Mouse (Mus musculus): ENCODE results near the gene Ascl4. TPM values are rescaled to one million over a fixed set of nuclear protein-coding genes. Genes with fewer than 3 reads are reported as not detected.
A peak's percentile ranks its signal among the peaks of the same experiment; 100 is the strongest.

Ascl4 gene
- total and polyA plus RNA-seq, 2 experiments from 2014 or later = 0.24 to 0.34 TPM

DNA sequence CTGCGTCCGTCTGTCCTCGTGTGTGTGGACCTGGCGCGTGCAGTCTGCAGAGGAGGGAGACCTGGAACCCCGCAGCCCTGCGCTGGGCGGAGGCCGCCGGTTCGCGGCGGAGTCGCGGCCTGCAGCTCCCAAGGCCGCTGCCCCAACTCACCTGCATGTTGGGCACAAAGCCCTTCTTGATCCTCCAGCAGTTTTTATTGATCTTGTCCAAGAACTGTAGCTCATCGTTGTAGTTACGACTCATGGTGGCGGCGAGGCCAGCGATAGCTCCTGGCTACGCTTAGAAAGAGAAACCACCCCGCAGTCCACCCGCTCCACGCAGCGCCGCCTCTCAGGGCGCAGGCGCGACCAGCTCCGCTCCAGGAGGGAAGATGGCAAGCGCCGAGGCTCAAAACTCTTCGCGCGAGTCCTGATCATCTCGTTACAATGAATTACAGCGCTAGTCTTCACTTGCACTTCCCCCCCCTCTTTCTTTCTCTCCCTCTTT is 30.0 kb downstream of the Ascl4 start, which contains the start of gene Rtcb:
Rtcb (minus strand) TSS at position 360 of the 487 bp plus-strand sequence.
- H3K36me3 ChIP-seq (ENCODE audit: insufficient read depth) = peaks cover 25% of the 10 kb centered on the region
- H3K27me3 ChIP-seq (ENCODE audit: insufficient read depth, low read length) = no peaks in the 10 kb centered on the region
- peak; percentile 96 for ATAC-seq
- no peak for TF ChIP-seq CTCF (IDR thresholded peaks at IDR 0.05; ENCODE audit: low read depth)
- H3K4me3 ChIP-seq (ENCODE audit: low read depth, low read length) = peak within 1 kb of the TSS; percentile 99
- WGBS = 2% methylated on average over 38 of the region's 38 CpGs
- 0 out of 2 replicates have a peak, but pooled peaks cover 4% of the 10 kb centered on the region for H3K4me1 ChIP-seq (ENCODE audit: insufficient read depth)
- peak; percentile 98 for DNase-seq
- H3K27ac ChIP-seq (ENCODE audit: low read depth, low read length) = peak within 1 kb of the TSS; percentile 80
- peak within 1 kb of the TSS; percentile 80 for H3K4me2 ChIP-seq (ENCODE audit: low read depth)
- H3K9ac ChIP-seq = peak within 1 kb of the TSS; percentile 83
- H3K9me3 ChIP-seq (ENCODE audit: low read length) = no peaks in the 10 kb centered on the region

DNA sequence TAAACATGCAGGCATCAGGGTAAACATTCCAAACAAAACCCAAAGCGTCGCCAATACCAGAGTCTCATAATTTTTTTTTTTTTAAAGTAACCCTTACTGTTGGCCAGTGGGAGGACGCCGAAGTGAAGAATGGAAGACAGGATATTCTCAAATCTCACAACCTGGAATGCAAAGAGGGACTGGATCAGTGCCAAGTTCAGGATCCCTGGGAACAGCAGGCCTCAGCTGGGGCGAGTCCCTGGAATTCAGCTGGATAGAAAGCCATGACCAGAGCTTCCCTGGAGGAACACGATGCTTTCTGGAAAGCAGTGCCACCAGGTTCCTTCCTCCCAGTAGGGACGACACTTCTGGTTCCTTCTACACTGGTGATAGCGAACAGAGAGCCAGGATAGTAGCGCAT is 35.4 kb downstream of the Ascl4 start:
- WGBS = 73% methylated on average over 9 of the region's 9 CpGs
- no peak for TF ChIP-seq CTCF (IDR thresholded peaks at IDR 0.05; ENCODE audit: low read depth)

DNA sequence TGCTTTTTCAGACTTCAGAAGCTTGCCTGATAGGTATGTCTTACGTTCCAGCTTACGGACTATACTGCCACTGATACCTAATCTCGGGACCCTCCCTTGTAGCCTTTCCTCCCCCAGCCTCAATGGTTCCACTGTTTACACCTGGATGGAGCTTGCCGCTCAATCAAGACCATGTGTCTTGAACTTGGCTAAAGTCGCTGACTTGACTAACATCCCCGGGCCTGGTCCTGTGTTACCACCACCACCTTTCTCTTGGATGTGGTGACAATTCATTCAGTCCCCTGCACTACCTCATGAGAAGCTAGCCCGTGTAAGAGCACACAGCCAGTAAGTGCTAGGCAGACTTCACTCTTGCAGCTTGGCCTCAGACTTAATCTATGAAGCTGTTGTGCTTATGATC is 36.8 kb downstream of the Ascl4 start:
- Histone ChIP-seq H3K27me3 (ENCODE audit: insufficient read depth, low read length) (no peaks in the 10 kb centered on the region), H3K4me2 (ENCODE audit: low read depth) (no peak overlapping the region), H3K9me3 (ENCODE audit: low read length) (no peaks in the 10 kb centered on the region), H3K4me3 (ENCODE audit: low read depth, low read length) (no peak overlapping the region), H3K27ac (ENCODE audit: low read depth, low read length) (no peak overlapping the region), H3K36me3 (ENCODE audit: insufficient read depth) (no peaks in the 10 kb centered on the region), H3K4me1 (ENCODE audit: insufficient read depth) (no peaks in the 10 kb centered on the region), H3K9ac (no peak overlapping the region)
- no peak for DNase-seq
- no peak for ATAC-seq
- WGBS = 86% methylated on average over 7 of the region's 7 CpGs
- TF ChIP-seq CTCF (IDR thresholded peaks at IDR 0.05; ENCODE audit: low read depth) = no peak

More for the DNA sequence above, 35.4 kb downstream of the Ascl4 start:
- Histone ChIP-seq H3K27ac (ENCODE audit: low read depth, low read length) (no peak overlapping the region), H3K4me2 (ENCODE audit: low read depth) (no peak overlapping the region), H3K36me3 (ENCODE audit: insufficient read depth) (no peaks in the 10 kb centered on the region), H3K27me3 (ENCODE audit: insufficient read depth, low read length) (no peaks in the 10 kb centered on the region), H3K4me3 (ENCODE audit: low read depth, low read length) (no peak overlapping the region), H3K9ac (no peak overlapping the region), H3K9me3 (ENCODE audit: low read length) (no peaks in the 10 kb centered on the region), H3K4me1 (ENCODE audit: insufficient read depth) (no peaks in the 10 kb centered on the region)
- ATAC-seq (no peak), DNase-seq (no peak)

DNA sequence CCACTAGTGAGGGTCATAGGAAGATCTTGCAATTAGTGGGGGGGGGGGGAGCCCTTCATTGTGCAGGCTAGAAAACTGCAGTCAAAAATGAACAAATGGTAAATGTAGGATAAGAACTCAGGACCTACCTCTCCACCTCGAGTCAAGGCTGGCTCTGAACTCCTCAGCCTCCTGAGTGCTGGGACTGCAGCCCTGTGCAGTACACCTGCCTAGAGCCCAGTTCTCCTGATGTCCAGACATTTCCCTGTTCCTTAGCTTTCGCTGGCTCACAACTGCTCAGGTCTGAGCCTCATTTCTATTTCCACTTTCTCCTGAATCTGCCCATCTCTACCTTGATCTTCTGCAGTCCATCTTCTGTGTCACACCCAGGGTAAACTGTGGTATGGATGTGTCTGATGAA is 39.0 kb downstream of the Ascl4 start:
- H3K36me3 ChIP-seq (ENCODE audit: insufficient read depth) = no peaks in the 10 kb centered on the region
- H3K9me3 ChIP-seq (ENCODE audit: low read length) = no peaks in the 10 kb centered on the region
- WGBS = 59% methylated on average over 2 of the region's 2 CpGs
- no peaks in the 10 kb centered on the region for H3K4me1 ChIP-seq (ENCODE audit: insufficient read depth)
- no peak for TF ChIP-seq CTCF (IDR thresholded peaks at IDR 0.05; ENCODE audit: low read depth)
- no peak overlapping the region for H3K9ac ChIP-seq
- H3K27ac ChIP-seq (ENCODE audit: low read depth, low read length) = no peak overlapping the region
- no peak for DNase-seq
- H3K4me2 ChIP-seq (ENCODE audit: low read depth) = no peak overlapping the region
- H3K4me3 ChIP-seq (ENCODE audit: low read depth, low read length) = no peak overlapping the region
- ATAC-seq = no peak
- no peaks in the 10 kb centered on the region for H3K27me3 ChIP-seq (ENCODE audit: insufficient read depth, low read length)

DNA sequence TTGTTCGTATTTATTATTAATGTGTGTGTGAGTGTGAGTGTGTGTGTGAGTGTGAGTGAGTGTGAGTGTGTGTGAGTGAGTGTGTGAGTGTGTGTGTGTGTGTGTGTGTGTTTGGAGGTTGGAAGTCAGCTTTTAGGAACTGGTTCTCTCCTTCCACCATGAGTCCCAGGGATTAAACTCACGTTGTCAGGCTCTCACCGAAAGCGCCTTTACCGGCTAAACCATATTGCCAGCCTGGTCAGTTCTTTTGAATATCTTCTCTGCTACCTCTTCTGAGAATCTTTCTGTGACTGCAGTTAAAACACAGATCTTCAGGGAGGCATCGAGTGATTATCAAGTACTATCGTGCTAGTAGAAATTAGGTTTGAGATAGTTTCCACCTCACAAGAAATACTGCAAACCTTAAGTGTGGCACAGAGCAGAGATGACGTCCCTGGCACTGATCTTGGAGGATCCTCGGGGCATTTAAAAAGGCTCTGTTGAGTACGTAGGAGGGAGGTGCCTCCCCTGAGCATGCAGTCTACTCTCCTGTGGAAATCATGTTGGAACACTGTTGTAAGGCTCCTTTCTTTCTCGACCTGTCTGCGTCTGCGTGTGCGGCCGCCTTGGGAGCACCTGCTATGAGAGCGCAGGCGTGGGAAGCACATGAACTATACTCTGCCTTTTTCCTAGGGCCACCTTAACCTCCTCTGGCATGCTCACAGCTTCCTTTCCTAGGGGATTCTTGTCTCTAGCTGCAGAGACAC is 40.1 kb downstream of the Ascl4 start:
- DNase-seq (no peak), ATAC-seq (no peak)
- Histone ChIP-seq H3K27me3 (ENCODE audit: insufficient read depth, low read length) (no peaks in the 10 kb centered on the region), H3K4me1 (ENCODE audit: insufficient read depth) (no peaks in the 10 kb centered on the region), H3K27ac (ENCODE audit: low read depth, low read length) (no peak overlapping the region), H3K4me3 (ENCODE audit: low read depth, low read length) (no peak overlapping the region), H3K4me2 (ENCODE audit: low read depth) (no peak overlapping the region), H3K9ac (no peak overlapping the region), H3K36me3 (ENCODE audit: insufficient read depth) (no peaks in the 10 kb centered on the region), H3K9me3 (ENCODE audit: low read length) (no peaks in the 10 kb centered on the region)
- TF ChIP-seq CTCF (IDR thresholded peaks at IDR 0.05; ENCODE audit: low read depth) = no peak
- 62% methylated on average over 17 of the region's 17 CpGs for WGBS

DNA sequence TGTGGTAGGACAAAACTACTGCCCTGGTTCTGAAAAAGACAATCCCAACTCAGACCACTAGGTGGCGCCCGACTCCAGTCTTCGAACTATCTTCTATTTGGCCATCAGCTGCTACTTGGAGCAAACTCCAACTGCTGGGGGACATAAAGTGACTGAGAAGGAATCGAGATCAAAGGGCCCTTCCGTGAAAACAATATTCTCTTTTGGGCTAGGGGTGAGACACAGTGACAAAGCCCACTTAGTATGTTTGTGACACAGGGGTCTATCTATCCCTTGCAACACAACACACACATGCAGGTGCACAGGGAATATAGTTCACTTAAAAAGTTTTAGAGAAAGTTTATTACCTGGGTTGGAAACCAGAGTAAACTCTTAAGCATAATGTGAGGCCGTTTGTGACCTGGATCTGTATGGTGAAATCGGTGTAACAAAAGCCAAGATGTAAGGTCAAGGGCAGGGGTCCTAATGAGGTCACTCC is 40.7 kb downstream of the Ascl4 start:
- DNase-seq (peak; percentile 90), ATAC-seq (peak; percentile 84)
- H3K27ac ChIP-seq (ENCODE audit: low read depth, low read length) = no peak overlapping the region
- no peaks in the 10 kb centered on the region for H3K4me1 ChIP-seq (ENCODE audit: insufficient read depth)
- no peaks in the 10 kb centered on the region for H3K27me3 ChIP-seq (ENCODE audit: insufficient read depth, low read length)
- H3K4me2 ChIP-seq (ENCODE audit: low read depth) = no peak overlapping the region
- no peak overlapping the region for H3K4me3 ChIP-seq (ENCODE audit: low read depth, low read length)
- TF ChIP-seq CTCF (IDR thresholded peaks at IDR 0.05; ENCODE audit: low read depth) = peak; percentile 93
- H3K9me3 ChIP-seq (ENCODE audit: low read length) = no peaks in the 10 kb centered on the region
- H3K9ac ChIP-seq = no peak overlapping the region
- 14% methylated on average over 7 of the region's 7 CpGs for WGBS
- no peaks in the 10 kb centered on the region for H3K36me3 ChIP-seq (ENCODE audit: insufficient read depth)

DNA sequence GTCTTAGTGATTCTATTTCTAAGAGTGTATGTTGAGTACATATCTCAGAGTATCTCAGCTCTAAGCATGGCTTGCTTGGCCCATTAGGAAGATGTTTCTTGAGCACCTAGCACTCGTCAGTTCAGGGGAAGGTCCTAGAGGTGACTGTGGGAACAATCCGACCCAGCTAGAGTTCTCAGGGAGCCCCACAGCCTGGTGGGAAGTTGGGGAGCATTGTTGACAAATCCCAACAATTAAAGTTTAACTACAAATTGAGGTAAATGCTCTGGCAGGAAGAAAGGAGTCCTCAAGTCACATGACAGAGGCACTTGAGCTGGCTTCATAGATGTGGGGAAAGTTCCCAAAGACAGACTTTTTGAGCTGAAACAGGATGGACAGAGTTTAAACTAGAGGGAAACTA is 41.2 kb downstream of the Ascl4 start:
- no peak overlapping the region for H3K9ac ChIP-seq
- DNase-seq (no peak), ATAC-seq (no peak)
- H3K4me1 ChIP-seq (ENCODE audit: insufficient read depth) = no peaks in the 10 kb centered on the region
- no peaks in the 10 kb centered on the region for H3K36me3 ChIP-seq (ENCODE audit: insufficient read depth)
- H3K4me3 ChIP-seq (ENCODE audit: low read depth, low read length) = no peak overlapping the region
- H3K27me3 ChIP-seq (ENCODE audit: insufficient read depth, low read length) = no peaks in the 10 kb centered on the region
- no peak for TF ChIP-seq CTCF (IDR thresholded peaks at IDR 0.05; ENCODE audit: low read depth)
- H3K9me3 ChIP-seq (ENCODE audit: low read length) = no peaks in the 10 kb centered on the region
- no peak overlapping the region for H3K4me2 ChIP-seq (ENCODE audit: low read depth)
- WGBS = 49% methylated on average over 2 of the region's 2 CpGs
- no peak overlapping the region for H3K27ac ChIP-seq (ENCODE audit: low read depth, low read length)

All from forebrain, postnatal 0 days (tissue).